Comparison of ENCODE assay signal across 8 mouse cellular contexts in the genomic region with DNA sequence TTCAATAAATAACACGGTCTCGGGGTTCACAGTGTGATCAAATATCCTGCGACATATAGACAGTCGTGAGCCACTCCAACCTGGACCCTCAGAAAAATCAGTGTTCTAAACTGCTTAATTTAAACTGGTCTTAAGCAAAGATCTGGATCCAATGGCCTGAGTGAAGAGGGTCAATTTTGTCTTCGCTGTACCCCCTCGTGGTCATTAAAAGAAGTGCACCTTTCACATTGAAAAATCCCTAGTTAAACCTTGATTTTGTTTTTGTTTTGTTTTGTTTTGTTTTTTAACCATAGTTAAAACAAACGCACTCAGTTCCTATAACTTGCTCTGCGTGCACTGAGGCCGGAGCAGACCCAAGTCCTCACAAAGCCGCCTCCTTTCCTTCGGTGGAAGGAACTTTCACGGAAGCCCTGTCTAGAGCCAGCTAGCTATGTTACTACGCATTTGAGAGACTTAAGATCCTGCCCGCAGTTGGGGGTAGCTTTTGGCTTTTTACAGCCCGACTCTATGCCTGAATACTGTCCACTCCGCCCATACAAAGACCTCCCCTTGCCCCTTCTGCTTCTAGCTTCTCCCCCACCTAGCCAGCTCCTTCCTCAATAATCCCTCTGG. TPM values are rescaled to one million over a fixed set of nuclear protein-coding genes. Genes with fewer than 3 reads are reported as not detected.
A peak's percentile ranks its signal among the peaks of the same experiment; 100 is the strongest.
DNase-seq lines count a peak whose midpoint lies in the region; ATAC-seq and TF ChIP-seq lines count a peak whose summit lies in the region.

No protein-coding gene starts in this region.

- no peak for TF ChIP-seq CTCF in C2C12 (IDR thresholded peaks at IDR 0.05; ENCODE audit: control insufficient read depth, insufficient read depth, insufficient read length)
- peak; percentile 77 for TF ChIP-seq CTCF in hindbrain, postnatal 0 days (IDR thresholded peaks at IDR 0.05; ENCODE audit: low read depth)

- peaks cover 8% of the 10 kb centered on the region; the same call in 1 of the 2 replicates for H3K4me1 ChIP-seq in embryonic facial prominence, embryonic 12.5 days
- H3K4me1 ChIP-seq in hindbrain, postnatal 0 days (ENCODE audit: insufficient read depth, low read length): no peaks in the 10 kb centered on the region

- ATAC-seq in embryonic facial prominence, embryonic 12.5 days (ENCODE audit: insufficient number of reproducible peaks, insufficient read depth, low FRiP score, low TSS enrichment): no peak
- no peak for ATAC-seq in hindbrain, postnatal 0 days
- no peak for ATAC-seq in megakaryocyte-erythroid progenitor cell, adult 5-6 weeks (replicated peaks; ENCODE audit: low FRiP score, low TSS enrichment, poor library complexity, severe bottlenecking)

- H3K36me3 ChIP-seq in C2C12 (ENCODE audit: control insufficient read depth, insufficient read depth): peaks cover 26% of the 10 kb centered on the region
- H3K36me3 ChIP-seq in embryonic facial prominence, embryonic 12.5 days: peaks cover 35% of the 10 kb centered on the region
- H3K36me3 ChIP-seq in hindbrain, postnatal 0 days (ENCODE audit: insufficient read depth, low read length): peaks cover 15% of the 10 kb centered on the region; the same call in 1 of the 2 replicates
- H3K36me3 ChIP-seq in macrophage (ENCODE audit: inconsistent target): peaks cover 24% of the 10 kb centered on the region

- peak overlapping the region; percentile 94 for H3K4me2 ChIP-seq in embryonic facial prominence, embryonic 12.5 days (replicated peaks)
- H3K4me2 ChIP-seq in hindbrain, postnatal 0 days (ENCODE audit: low read depth, low read length): peak overlapping the region; percentile 97

- peak overlapping the region; percentile 89 for H3K9ac ChIP-seq in embryonic facial prominence, embryonic 12.5 days
- H3K9ac ChIP-seq in hindbrain, postnatal 0 days (replicated peaks; ENCODE audit: low read length): peak overlapping the region; percentile 89

- H3K4me3 ChIP-seq in C2C12 (ENCODE audit: insufficient read depth, poor library complexity, severe bottlenecking) (peak overlapping the region; percentile 84), macrophage (ENCODE audit: inconsistent target) (peak overlapping the region; percentile 98)
- H3K4me3 ChIP-seq in embryonic facial prominence, embryonic 12.5 days: peak overlapping the region; percentile 95
- H3K4me3 ChIP-seq in hindbrain, postnatal 0 days (ENCODE audit: low read length): peak overlapping the region; percentile 93

- peaks cover 12% of the 10 kb centered on the region for H3K79me3 ChIP-seq in C2C12 (ENCODE audit: low read depth)

- 0 out of 2 replicates have a peak overlapping the region, but pooled peaks have one; percentile 42 for H3K27ac ChIP-seq in embryonic facial prominence, embryonic 12.5 days
- H3K27ac ChIP-seq in hindbrain, postnatal 0 days: peak overlapping the region; percentile 94
- peak overlapping the region; percentile 49 for H3K27ac ChIP-seq in macrophage

- H3K27me3 ChIP-seq in C2C12 (ENCODE audit: control insufficient read depth, insufficient read depth, insufficient read length): no peaks in the 10 kb centered on the region
- H3K27me3 ChIP-seq in embryonic facial prominence, embryonic 12.5 days: no peaks in the 10 kb centered on the region
- no peaks in the 10 kb centered on the region for H3K27me3 ChIP-seq in hindbrain, postnatal 0 days (ENCODE audit: insufficient read depth, low read length)

- DNase-seq in cerebellum, adult 9-10 months: peak; percentile 72
- DNase-seq in cerebellum, adult 11-12 months: no peak
- peak; percentile 58 for DNase-seq in hindbrain, postnatal 0 days (ENCODE audit: low spot score)
- DNase-seq in adrenal gland, postnatal 4 days (ENCODE audit: low spot score in 2 of 2): no peak

- H3ac ChIP-seq in C2C12 (ENCODE audit: control insufficient read depth, insufficient read length, low read depth): peak overlapping the region; percentile 84

- WGBS in embryonic facial prominence, embryonic 12.5 days: 6% methylated on average over 16 of the region's 16 CpGs
- WGBS in hindbrain, postnatal 0 days: 5% methylated on average over 16 of the region's 16 CpGs
- WGBS in macrophage (ENCODE audit: missing documents): 9% methylated on average over 16 of the region's 16 CpGs

- H3K9me3 ChIP-seq in embryonic facial prominence, embryonic 12.5 days: no peaks in the 10 kb centered on the region
- H3K9me3 ChIP-seq in hindbrain, postnatal 0 days (ENCODE audit: low read length): no peaks in the 10 kb centered on the region

- H3K79me2 ChIP-seq in C2C12 (ENCODE audit: control insufficient read depth, insufficient read depth) (peaks cover 40% of the 10 kb centered on the region), macrophage (ENCODE audit: inconsistent target) (peaks cover 39% of the 10 kb centered on the region)

TF ChIP-seq in C2C12, 6 proteins besides CTCF, POLR2A, EP300 and RAD21:
- TF ChIP-seq MAX (IDR thresholded peaks at IDR 0.05) (no peak), MYOG (IDR thresholded peaks at IDR 0.05; ENCODE audit: control insufficient read depth, extremely low read depth, insufficient read length) (no peak), MYOD1 (IDR thresholded peaks at IDR 0.05; ENCODE audit: control insufficient read depth, insufficient read length, low read depth) (no peak), CEBPB (IDR thresholded peaks at IDR 0.05; ENCODE audit: low read depth) (no peak), USF1 (IDR thresholded peaks at IDR 0.05; ENCODE audit: low read depth) (no peak), FOSL1 (IDR thresholded peaks at IDR 0.05; ENCODE audit: insufficient read depth, low read length, poor library complexity, severe bottlenecking) (no peak)
TF ChIP-seq in C2C12: peak in this region for 0.

RNA-seq across cellular contexts. Expression of a gene that starts 1.2 kb away (rescaled TPM):
- 76.0 TPM for polyA plus RNA-seq in C2C12 (2012; fragmentation: generic; extraction: Trizol)
- polyA plus RNA-seq in embryonic facial prominence, embryonic 12.5 days (2016; fragmentation: Nextera tagmentation; extraction: Ambion mirVana): 108 and 113 TPM in 2 replicates
- total RNA-seq in hindbrain, postnatal 0 days (2014; rRNA removed): 83.4 and 99.7 TPM in 2 replicates
- 65.4 and 68.1 TPM in 2 replicates for polyA plus RNA-seq in hindbrain, postnatal 0 days (2015; fragmentation: Nextera tagmentation; extraction: Ambion mirVana)
- total RNA-seq in macrophage (2018; cell fraction: chromatin; rRNA removed): 100 to 1,000 TPM in 1 of 26 experiments, 10 to 100 TPM in 25; 16.4 to 115 (median 53.8) TPM
- total RNA-seq in macrophage (2018; cell fraction: cytosol; rRNA removed): 10 to 100 TPM; 33.5 to 56.0 (median 44.2) TPM
- 10 to 100 TPM; 19.6 to 83.1 (median 39.0) TPM for total RNA-seq in macrophage (2018; cell fraction: nucleus; rRNA removed)
- 50.8 to 76.9 TPM (median 59.2 TPM) in 3 replicates for polyA plus RNA-seq in macrophage (2018)
- 47.7 and 59.1 TPM in 2 replicates for total RNA-seq in megakaryocyte-erythroid progenitor cell, adult 5-6 weeks (2014; fragmentation: Nextera tagmentation)
- total RNA-seq in megakaryocyte-erythroid progenitor cell, adult 5-6 weeks (2017): 106 and 110 TPM in 2 replicates
- 100 to 1,000 TPM in 1 of 2 experiments, 10 to 100 TPM in 1; 97.0 to 108 TPM for total RNA-seq in adrenal gland, postnatal 4 days (2021)

RNA-seq across cellular contexts. Expression of a gene that starts 5.2 kb away (rescaled TPM):
- polyA plus RNA-seq in C2C12 (2012; fragmentation: generic; extraction: Trizol) (6.6 TPM), macrophage (2018) (77.8 to 173 TPM (median 90.5 TPM) in 3 replicates)
- 12.1 and 14.7 TPM in 2 replicates for polyA plus RNA-seq in embryonic facial prominence, embryonic 12.5 days (2016; fragmentation: Nextera tagmentation; extraction: Ambion mirVana)
- 21.0 and 27.3 TPM in 2 replicates for total RNA-seq in hindbrain, postnatal 0 days (2014; rRNA removed)
- 50.2 and 51.9 TPM in 2 replicates for polyA plus RNA-seq in hindbrain, postnatal 0 days (2015; fragmentation: Nextera tagmentation; extraction: Ambion mirVana)
- 100 to 1,000 TPM in 24 of 26 experiments, 10 to 100 TPM in 2; 88.3 to 515 (median 403) TPM for total RNA-seq in macrophage (2018; cell fraction: chromatin; rRNA removed)
- 100 to 1,000 TPM in 23 of 26 experiments, 10 to 100 TPM in 3; 69.6 to 129 (median 112) TPM for total RNA-seq in macrophage (2018; cell fraction: cytosol; rRNA removed)
- total RNA-seq in macrophage (2018; cell fraction: nucleus; rRNA removed): 100 to 1,000 TPM in 24 of 26 experiments, 10 to 100 TPM in 2; 72.7 to 300 (median 200) TPM
- 92.8 and 105 TPM in 2 replicates for total RNA-seq in megakaryocyte-erythroid progenitor cell, adult 5-6 weeks (2014; fragmentation: Nextera tagmentation)
- total RNA-seq in megakaryocyte-erythroid progenitor cell, adult 5-6 weeks (2017): 79.4 and 88.0 TPM in 2 replicates
- 10 to 100 TPM; 39.3 to 39.5 TPM for total RNA-seq in adrenal gland, postnatal 4 days (2021)

Comparison
In these comparisons a context has a peak if more than half of its experiments do, and no peak if none do; other contexts are left out.
1. DNase-seq: peak in cerebellum, adult 9-10 months (single experiment) and hindbrain, postnatal 0 days (single experiment); none in cerebellum, adult 11-12 months (single experiment) and adrenal gland, postnatal 4 days (0 of 2).
2. H3K27ac ChIP-seq: peak in every context shown above with its lines; median percentile 94 in hindbrain, postnatal 0 days; 49 in macrophage; 42 in embryonic facial prominence, embryonic 12.5 days.
3. Peak in every context shown above with its lines, with median percentiles within 50 percentile points of each other: H3K4me3 ChIP-seq.